Mouse (Mus musculus): ENCODE results near the gene Stk24. TPM values are rescaled to one million over a fixed set of nuclear protein-coding genes. Genes with fewer than 3 reads are reported as not detected.

Gene Stk24
- polyA plus RNA-seq, 1 experiment from 2014 or later, result 38.4 TPM

GRCm38 (mm10) chr14:121259789-121260188 is 120.0 kb downstream of the Stk24 start:
- no peaks in the 10 kb centered on the region for H3K27me3 ChIP-seq (ENCODE audit: poor library complexity, severe bottlenecking)
- H3K4me3 ChIP-seq, result no peak overlapping the region
- peaks cover 59% of the 10 kb centered on the region for H3K36me3 ChIP-seq (replicated peaks)
- no peak overlapping the region; the same call in 1 of the 2 replicates for H3K27ac ChIP-seq
- H3K4me1 ChIP-seq, result peaks cover 14% of the 10 kb centered on the region
- WGBS, result 53% methylated on average over 7 of the region's 7 CpGs
- no peaks in the 10 kb centered on the region for H3K9me3 ChIP-seq
- peak; percentile 48 for DNase-seq (ENCODE audit: extremely low spot score, low spot score)

GRCm38 (mm10) chr14:121259332-121259731 is 120.5 kb downstream of the Stk24 start:
- DNase-seq (ENCODE audit: extremely low spot score, low spot score), result no peak
- no peaks in the 10 kb centered on the region for H3K27me3 ChIP-seq (ENCODE audit: poor library complexity, severe bottlenecking)
- no peaks in the 10 kb centered on the region for H3K9me3 ChIP-seq
- 79% methylated on average over 11 of the region's 11 CpGs for WGBS
- H3K27ac ChIP-seq, result peak overlapping the region; percentile 58; the same call in 1 of the 2 replicates
- H3K4me3 ChIP-seq, result no peak overlapping the region
- H3K4me1 ChIP-seq, result peaks cover 11% of the 10 kb centered on the region
- H3K36me3 ChIP-seq (replicated peaks), result peaks cover 58% of the 10 kb centered on the region

GRCm38 (mm10) chr14:121256896-121257295 is 122.9 kb downstream of the Stk24 start:
- no peak for DNase-seq (ENCODE audit: extremely low spot score, low spot score)
- 93% methylated on average over 7 of the region's 7 CpGs for WGBS
- H3K36me3 ChIP-seq (replicated peaks), result peaks cover 52% of the 10 kb centered on the region
- no peak overlapping the region for H3K4me3 ChIP-seq
- no peaks in the 10 kb centered on the region for H3K9me3 ChIP-seq
- H3K4me1 ChIP-seq, result peaks cover 7% of the 10 kb centered on the region
- no peaks in the 10 kb centered on the region for H3K27me3 ChIP-seq (ENCODE audit: poor library complexity, severe bottlenecking)
- no peak overlapping the region for H3K27ac ChIP-seq

GRCm38 (mm10) chr14:121255469-121255868 is 124.3 kb downstream of the Stk24 start:
- Histone ChIP-seq H3K27ac (no peak overlapping the region), H3K4me1 (peaks cover 7% of the 10 kb centered on the region)
- whole genome bisulfite sequencing, result 88% methylated on average over 13 of the region's 13 CpGs

GRCm38 (mm10) chr14:121254869-121255268 is 124.9 kb downstream of the Stk24 start:
- Histone ChIP-seq H3K4me1 (peaks cover 7% of the 10 kb centered on the region), H3K4me3 (no peak overlapping the region), H3K9me3 (no peaks in the 10 kb centered on the region), H3K27me3 (ENCODE audit: poor library complexity, severe bottlenecking) (no peaks in the 10 kb centered on the region), H3K36me3 (replicated peaks) (peaks cover 53% of the 10 kb centered on the region), H3K27ac (no peak overlapping the region)
- DNase-seq (ENCODE audit: extremely low spot score, low spot score), result no peak
- 90% methylated on average over 10 of the region's 10 CpGs for WGBS

More at GRCm38 (mm10) chr14:121255469-121255868, 124.3 kb downstream of the Stk24 start:
- no peak overlapping the region for H3K4me3 ChIP-seq
- peaks cover 47% of the 10 kb centered on the region for H3K36me3 ChIP-seq (replicated peaks)
- no peak for DNase-seq (ENCODE audit: extremely low spot score, low spot score)
- no peaks in the 10 kb centered on the region for H3K9me3 ChIP-seq
- no peaks in the 10 kb centered on the region for H3K27me3 ChIP-seq (ENCODE audit: poor library complexity, severe bottlenecking)

- no peak overlapping the region for H3K4me3 ChIP-seq
- WGBS, result 93% methylated on average over 10 of the region's 10 CpGs
- no peak for DNase-seq (ENCODE audit: extremely low spot score, low spot score)
- peaks cover 19% of the 10 kb centered on the region for H3K4me1 ChIP-seq
- H3K9me3 ChIP-seq, result no peaks in the 10 kb centered on the region
- H3K27ac ChIP-seq, result no peak overlapping the region
- H3K27me3 ChIP-seq (ENCODE audit: poor library complexity, severe bottlenecking), result no peaks in the 10 kb centered on the region
- peaks cover 55% of the 10 kb centered on the region for H3K36me3 ChIP-seq (replicated peaks)
Observed at GRCm38 (mm10) chr14:121252542-121252941, 127.3 kb downstream of the Stk24 start.

GRCm38 (mm10) chr14:121251708-121252107 is 128.1 kb downstream of the Stk24 start:
- H3K27me3 ChIP-seq (ENCODE audit: poor library complexity, severe bottlenecking), result no peaks in the 10 kb centered on the region
- no peak overlapping the region for H3K27ac ChIP-seq
- peaks cover 27% of the 10 kb centered on the region for H3K4me1 ChIP-seq
- no peak overlapping the region for H3K4me3 ChIP-seq
- no peaks in the 10 kb centered on the region for H3K9me3 ChIP-seq
- H3K36me3 ChIP-seq (replicated peaks), result peaks cover 47% of the 10 kb centered on the region
- no peak for DNase-seq (ENCODE audit: extremely low spot score, low spot score)
- 79% methylated on average over 4 of the region's 4 CpGs for WGBS

GRCm38 (mm10) chr14:121251099-121251498 is 128.7 kb downstream of the Stk24 start:
- DNase-seq (ENCODE audit: extremely low spot score, low spot score), result no peak
- no peak overlapping the region for H3K4me3 ChIP-seq
- no peak overlapping the region for H3K27ac ChIP-seq
- H3K9me3 ChIP-seq, result no peaks in the 10 kb centered on the region
- peaks cover 33% of the 10 kb centered on the region for H3K4me1 ChIP-seq
- 91% methylated on average over 5 of the region's 5 CpGs for WGBS
- H3K36me3 ChIP-seq (replicated peaks), result peaks cover 44% of the 10 kb centered on the region
- no peaks in the 10 kb centered on the region for H3K27me3 ChIP-seq (ENCODE audit: poor library complexity, severe bottlenecking)

- H3K9me3 ChIP-seq, result no peaks in the 10 kb centered on the region
- peaks cover 54% of the 10 kb centered on the region for H3K36me3 ChIP-seq (replicated peaks)
- H3K4me3 ChIP-seq, result no peak overlapping the region
- DNase-seq (ENCODE audit: extremely low spot score, low spot score), result no peak
- peak overlapping the region; percentile 74 for H3K27ac ChIP-seq
- peaks cover 38% of the 10 kb centered on the region for H3K4me1 ChIP-seq
- no peaks in the 10 kb centered on the region for H3K27me3 ChIP-seq (ENCODE audit: poor library complexity, severe bottlenecking)
- 90% methylated on average over 5 of the region's 5 CpGs for WGBS
Observed at GRCm38 (mm10) chr14:121248346-121248745, 131.5 kb downstream of the Stk24 start.

- Histone ChIP-seq H3K27ac (peak overlapping the region; percentile 70), H3K36me3 (replicated peaks) (peaks cover 54% of the 10 kb centered on the region), H3K9me3 (no peaks in the 10 kb centered on the region), H3K4me3 (no peak overlapping the region), H3K4me1 (peaks cover 38% of the 10 kb centered on the region), H3K27me3 (ENCODE audit: poor library complexity, severe bottlenecking) (no peaks in the 10 kb centered on the region)
- no peak for DNase-seq (ENCODE audit: extremely low spot score, low spot score)
- 52% methylated on average over 7 of the region's 7 CpGs for WGBS
Observed at GRCm38 (mm10) chr14:121247287-121247686, 132.5 kb downstream of the Stk24 start.

- Histone ChIP-seq H3K27me3 (ENCODE audit: poor library complexity, severe bottlenecking) (no peaks in the 10 kb centered on the region), H3K27ac (peak overlapping the region; percentile 70), H3K4me1 (peaks cover 38% of the 10 kb centered on the region), H3K9me3 (no peaks in the 10 kb centered on the region), H3K36me3 (replicated peaks) (peaks cover 65% of the 10 kb centered on the region), H3K4me3 (no peak overlapping the region)
- DNase-seq (ENCODE audit: extremely low spot score, low spot score), result no peak
- 86% methylated on average over 14 of the region's 14 CpGs for WGBS
Observed at GRCm38 (mm10) chr14:121246048-121246731, 133.6 kb downstream of the Stk24 start.

- Histone ChIP-seq H3K4me3 (no peak overlapping the region), H3K9me3 (no peaks in the 10 kb centered on the region), H3K27me3 (ENCODE audit: poor library complexity, severe bottlenecking) (no peaks in the 10 kb centered on the region), H3K27ac (no peak overlapping the region), H3K36me3 (replicated peaks) (peaks cover 65% of the 10 kb centered on the region), H3K4me1 (peaks cover 33% of the 10 kb centered on the region)
- WGBS, result 91% methylated on average over 15 of the region's 15 CpGs
- DNase-seq (ENCODE audit: extremely low spot score, low spot score), result no peak
Observed at GRCm38 (mm10) chr14:121244104-121244503, 135.7 kb downstream of the Stk24 start.

- peaks cover 28% of the 10 kb centered on the region for H3K4me1 ChIP-seq
- no peak for DNase-seq (ENCODE audit: extremely low spot score, low spot score)
- no peak overlapping the region for H3K27ac ChIP-seq
- no peak overlapping the region for H3K4me3 ChIP-seq
- H3K9me3 ChIP-seq, result no peaks in the 10 kb centered on the region
- H3K27me3 ChIP-seq (ENCODE audit: poor library complexity, severe bottlenecking), result no peaks in the 10 kb centered on the region
- peaks cover 72% of the 10 kb centered on the region for H3K36me3 ChIP-seq (replicated peaks)
- 90% methylated on average over 8 of the region's 8 CpGs for WGBS
Observed at GRCm38 (mm10) chr14:121239386-121239785, 140.4 kb downstream of the Stk24 start.

Measured in forebrain, embryonic 10.5 days (tissue).